ENCODE assay signal across 1 mouse cellular context in the genomic region with DNA sequence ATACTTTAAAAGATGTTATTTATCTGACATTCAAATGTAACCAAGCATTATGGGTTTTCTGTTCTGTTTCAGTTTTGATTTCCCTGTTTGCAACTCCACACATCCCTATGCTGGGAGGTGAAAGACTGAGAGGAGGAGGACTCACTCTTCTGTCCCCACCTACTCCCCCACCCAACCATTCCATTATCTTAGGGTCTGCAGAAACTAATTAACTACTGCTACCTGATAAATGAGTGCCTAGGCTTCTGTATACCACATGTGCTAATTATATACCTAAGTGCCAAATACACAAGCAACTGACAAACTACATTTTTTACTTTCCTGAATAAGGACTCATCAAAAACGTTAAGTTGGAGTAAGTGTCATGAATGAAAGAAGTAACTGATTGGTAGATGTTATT.
TF ChIP-seq lines count a peak whose summit lies in the region.

No protein-coding gene starts in this region.

TF ChIP-seq in MEL, 35 proteins besides CTCF, POLR2A, EP300 and RAD21 (continued from another document):
- no peak for TF ChIP-seq SMC3 (IDR thresholded peaks at IDR 0.05; ENCODE audit: low read depth, low read length)
